Mouse (Mus musculus) adrenal gland, adult 18-20 months (tissue): ENCODE results near the gene Atad3a. TPM values are rescaled to one million over a fixed set of nuclear protein-coding genes. Genes with fewer than 3 reads are reported as not detected.
"Not testable (repeated sequence)": the region's sequence is repeated elsewhere in the genome, so short reads cannot be mapped to it uniquely, and the experiment has no call there.

Source experiments
- DNase-seq, 2 experiments: peaks; one replicate each; pipeline ENCODE4 v3.0.0; 2021 to 2022; ENCODE audit warnings: low spot score in 2 of 2
- long read RNA-seq, 2 experiments: library from polyadenylated mRNA; stranded (forward); transcript quantifications; one replicate each; pipeline ENCODE4 v2.0.0; 2021
- total RNA-seq, 2 experiments: library from RNA; stranded (reverse); gene quantifications; 1 replicate in 1 of 2; 2 replicates in 1 of 2; pipeline ENCODE4 v1.2.3; 2021

The Atad3a gene
- 10 to 100 TPM; 96.2 to 99.8 TPM for total RNA-seq
- long read RNA-seq, experiment 1, transcript Atad3a-201 (16 exons, 2,413 nt) = major isoform, 79 of 122 reads
- long read RNA-seq, experiment 1, partial matches to known transcripts = 1 of 122 reads
- long read RNA-seq, experiment 1, other reads (novel, unspliced or antisense) = 41 of 122 reads
- long read RNA-seq, experiment 2, transcript Atad3a-201 (16 exons, 2,413 nt) = major isoform, 208 of 240 reads
- long read RNA-seq, experiment 2, partial matches to known transcripts = 5 of 240 reads
- long read RNA-seq, experiment 2, other reads (novel, unspliced or antisense) = 27 of 240 reads

- peak; percentile 97 to 98 for DNase-seq
Observed at GRCm38 (mm10) chr4:155760613-155761355, at the start of gene Atad3a. Gene Atad3a (minus strand): TSS chr4:155761093.

- DNase-seq = no peak
Observed at GRCm38 (mm10) chr4:155807841-155808240, 46.9 kb upstream of the Atad3a start.

GRCm38 (mm10) chr4:155803340-155804041, 42.6 kb upstream of the Atad3a start:
- DNase-seq = peak; percentile 97 to 98

GRCm38 (mm10) chr4:155802741-155803339, 41.9 kb upstream of the Atad3a start, which contains the start of gene Mrpl20:
Gene Mrpl20 (plus strand): TSS chr4:155802878.
- DNase-seq = no peak

GRCm38 (mm10) chr4:155802075-155802474, 41.2 kb upstream of the Atad3a start:
- no peak for DNase-seq

GRCm38 (mm10) chr4:155793730-155794129, 32.8 kb upstream of the Atad3a start:
- DNase-seq = no peak

GRCm38 (mm10) chr4:155791240-155791933, 30.5 kb upstream of the Atad3a start:
- no peak for DNase-seq

- no peak for DNase-seq
Observed at GRCm38 (mm10) chr4:155790650-155791161, 29.8 kb upstream of the Atad3a start.

GRCm38 (mm10) chr4:155790021-155790489, 29.2 kb upstream of the Atad3a start, which contains the start of gene Ankrd65:
Gene Ankrd65 (plus strand): TSS chr4:155790439.
- DNase-seq = no peak

- DNase-seq = not testable (repeated sequence)
Observed at GRCm38 (mm10) chr4:155788833-155789232, 27.9 kb upstream of the Atad3a start.

GRCm38 (mm10) chr4:155788300-155788699, 27.4 kb upstream of the Atad3a start:
- DNase-seq = no peak

GRCm38 (mm10) chr4:155785819-155786218, 24.9 kb upstream of the Atad3a start, which contains the start of gene Tmem88b:
Gene Tmem88b (minus strand): TSS chr4:155785874.
- DNase-seq = no peak

GRCm38 (mm10) chr4:155785246-155785645, 24.4 kb upstream of the Atad3a start:
- no peak for DNase-seq

GRCm38 (mm10) chr4:155784081-155784701, 23.3 kb upstream of the Atad3a start:
- peak; percentile 68 to 74 for DNase-seq

GRCm38 (mm10) chr4:155783486-155784080, 22.7 kb upstream of the Atad3a start:
- DNase-seq = no peak

GRCm38 (mm10) chr4:155780895-155781294, 20.0 kb upstream of the Atad3a start:
- no peak for DNase-seq

GRCm38 (mm10) chr4:155779498-155779897, 18.6 kb upstream of the Atad3a start:
- DNase-seq = no peak

- DNase-seq = no peak
Observed at GRCm38 (mm10) chr4:155777816-155778215, 16.9 kb upstream of the Atad3a start.

GRCm38 (mm10) chr4:155776704-155777335, 15.9 kb upstream of the Atad3a start:
- no peak for DNase-seq
